Mouse (Mus musculus) thymus, adult 2 months (tissue): Measurements from ENCODE around the gene Psmd5.

Experiments used
- CTCF ChIP-seq: fragments of 200-500 bp; IDR thresholded peaks from 2 replicates; pipeline ENCODE4 v1.5.1; 2012; ENCODE audit warnings: mild to moderate bottlenecking, control low read depth, low read length, moderate library complexity, borderline replicate concordance; ENCODE audit not compliant: control insufficient read depth, poor library complexity, insufficient read depth; ENCODE audit errors: extremely low read depth
- POLR2A ChIP-seq: fragments of 200-500 bp; IDR thresholded peaks from 2 replicates; pipeline ENCODE4 v1.6.1; 2012; ENCODE audit warnings: mild to moderate bottlenecking, low read length, control low read depth, moderate library complexity; ENCODE audit not compliant: control insufficient read depth, poor library complexity, insufficient read depth; ENCODE audit errors: extremely low read depth

- no peak for TF ChIP-seq POLR2A
- no peak for TF ChIP-seq CTCF
These were observed 32.3 kb upstream of the Psmd5 start for GRCm38 (mm10) chr2:34906861-34907604.
